Mouse (Mus musculus) MEL (cell line): Measurements from ENCODE around the gene Cdk5. TPM values are rescaled to one million over a fixed set of nuclear protein-coding genes. Genes with fewer than 3 reads are reported as not detected.

Experiments used
- DNase-seq: peaks from one replicate; pipeline ENCODE4 v3.0.0; 2011; ENCODE audit warnings: low read depth, low spot score
- H3K27ac ChIP-seq: 2 replicates; pipeline ENCODE4 v1.5.1; 2012; ENCODE audit warnings: low read depth, mild to moderate bottlenecking, control low read depth, low read length, moderate library complexity; ENCODE audit not compliant: control insufficient read depth
- H3K27me3 ChIP-seq, 2 experiments: fragments of 150-350 bp in 1 of 2; sonication (generic) in 1 of 2; 2 replicates each; pipeline ENCODE4 v1.6.1; 2012; ENCODE audit warnings: low read length in 2 of 2, mild to moderate bottlenecking in 2 of 2, improper control_type of control experiment in 1 of 2, moderate library complexity in 1 of 2; ENCODE audit not compliant: insufficient read depth in 2 of 2, control insufficient read depth in 1 of 2
- H3K36me3 ChIP-seq, 2 experiments: 2 replicates each; pipeline ENCODE4 v1.6.1; 2012 to 2014; ENCODE audit warnings: low read length in 2 of 2, improper control_type of control experiment in 1 of 2, inconsistent platforms in 1 of 2, mild to moderate bottlenecking in 1 of 2; ENCODE audit not compliant: insufficient read depth in 2 of 2, control insufficient read depth in 1 of 2
- H3K4me1 ChIP-seq, 2 experiments: fragments of 150-350 bp in 1 of 2; sonication (generic) in 1 of 2; 2 replicates each; pipeline ENCODE4 v1.6.1; 2012; ENCODE audit warnings: low read length in 2 of 2, improper control_type of control experiment in 1 of 2, mild to moderate bottlenecking in 1 of 2; ENCODE audit not compliant: insufficient read depth in 2 of 2, control insufficient read depth in 1 of 2
- H3K4me3 ChIP-seq, 2 experiments: fragments of 150-350 bp in 1 of 2; sonication (generic) in 1 of 2; 2 replicates each; pipeline ENCODE4 v1.5.1; 2012; ENCODE audit warnings: low read depth in 2 of 2, low read length in 2 of 2, mild to moderate bottlenecking in 2 of 2, moderate library complexity in 2 of 2, control low read depth in 1 of 2, improper control_type of control experiment in 1 of 2; ENCODE audit not compliant: control insufficient read depth in 1 of 2, insufficient read depth in 1 of 2
- H3K79me2 ChIP-seq: 2 replicates; pipeline ENCODE4 v1.6.1; 2012; ENCODE audit warnings: mild to moderate bottlenecking, low read length, moderate library complexity; ENCODE audit not compliant: control insufficient read depth, poor library complexity, insufficient read depth
- H3K9ac ChIP-seq: 2 replicates; pipeline ENCODE4 v1.6.1; 2012; ENCODE audit warnings: low read depth, mild to moderate bottlenecking, control low read depth, low read length, moderate library complexity; ENCODE audit not compliant: control insufficient read depth, poor library complexity, severe bottlenecking
- H3K9me3 ChIP-seq: fragments of 150-350 bp; sonication (generic); replicated peaks from 2 replicates; pipeline ENCODE4 v1.6.1; 2012; ENCODE audit warnings: mild to moderate bottlenecking, low read length, improper control_type of control experiment, moderate library complexity; ENCODE audit not compliant: insufficient read depth
- BHLHE40 ChIP-seq: IDR thresholded peaks from 2 replicates; pipeline ENCODE4 v1.6.1; 2012; ENCODE audit warnings: low read depth, mild to moderate bottlenecking, inconsistent platforms, low read length, improper control_type of control experiment, borderline replicate concordance
- CTCF ChIP-seq, 3 experiments: IDR thresholded peaks in 2 of 3; conservative IDR thresholded peaks in 1 of 3; 2 replicates each; pipeline ENCODE4 v1.5.1; 2011 to 2012; ENCODE audit warnings: low read length in 3 of 3, low read depth in 2 of 3, mild to moderate bottlenecking in 2 of 3, improper control_type of control experiment in 1 of 3, inconsistent platforms in 1 of 3, mixed read lengths in 1 of 3, moderate library complexity in 1 of 3; ENCODE audit not compliant: control insufficient read depth in 1 of 3, insufficient read depth in 1 of 3, poor library complexity in 1 of 3, severe bottlenecking in 1 of 3
- E2F4 ChIP-seq: IDR thresholded peaks from 2 replicates; pipeline ENCODE4 v1.6.1; 2011; ENCODE audit warnings: low read depth, low read length, improper control_type of control experiment, borderline replicate concordance
- ELF1 ChIP-seq: IDR thresholded peaks from 2 replicates; pipeline ENCODE4 v1.6.1; 2014; ENCODE audit warnings: low read depth, mild to moderate bottlenecking, inconsistent platforms, low read length, improper control_type of control experiment, moderate library complexity
- EP300 ChIP-seq, 2 experiments: IDR thresholded peaks; 2 replicates each; pipeline ENCODE4 v1.6.1; 2011; ENCODE audit warnings: improper control_type of control experiment in 2 of 2, low read length in 2 of 2, low read depth in 1 of 2, mild to moderate bottlenecking in 1 of 2
- GATA1 ChIP-seq: IDR thresholded peaks from 2 replicates; pipeline ENCODE4 v1.6.1; 2011; ENCODE audit warnings: low read depth, low read length, improper control_type of control experiment
- JUND ChIP-seq: IDR thresholded peaks from 2 replicates; pipeline ENCODE4 v1.6.1; 2011; ENCODE audit warnings: low read depth, mild to moderate bottlenecking, improper control_type of control experiment, low read length
- MAFK ChIP-seq: IDR thresholded peaks from 2 replicates; pipeline ENCODE4 v1.6.1; 2011; ENCODE audit warnings: low read depth, mild to moderate bottlenecking, low read length, improper control_type of control experiment, borderline replicate concordance
- MAX ChIP-seq: IDR thresholded peaks from 2 replicates; pipeline ENCODE4 v1.6.1; 2011; ENCODE audit warnings: low read length, improper control_type of control experiment
- MEF2A ChIP-seq: IDR thresholded peaks from 2 replicates; pipeline ENCODE4 v1.6.1; 2014; ENCODE audit warnings: low read depth, mild to moderate bottlenecking, inconsistent platforms, low read length, improper control_type of control experiment; ENCODE audit not compliant: poor library complexity, insufficient replicate concordance, severe bottlenecking; ENCODE audit errors: extremely low read depth
- MXI1 ChIP-seq: IDR thresholded peaks from 2 replicates; pipeline ENCODE4 v1.6.1; 2011; ENCODE audit warnings: mild to moderate bottlenecking, low read depth, low read length, improper control_type of control experiment
- MYC ChIP-seq: IDR thresholded peaks from 2 replicates; pipeline ENCODE4 v1.6.1; 2011; ENCODE audit warnings: low read depth, mild to moderate bottlenecking, low read length, improper control_type of control experiment, moderate library complexity
- NELFE ChIP-seq: IDR thresholded peaks from 2 replicates; pipeline ENCODE4 v1.6.1; 2011; ENCODE audit warnings: low read depth, low read length, improper control_type of control experiment
- NRF1 ChIP-seq: IDR thresholded peaks from 2 replicates; pipeline ENCODE4 v1.6.1; 2014; ENCODE audit warnings: low read depth, mild to moderate bottlenecking, inconsistent platforms, low read length, improper control_type of control experiment, moderate library complexity; ENCODE audit not compliant: poor library complexity, insufficient read depth, severe bottlenecking
- POLR2A ChIP-seq, 2 experiments: IDR thresholded peaks; 2 replicates each; pipeline ENCODE4 v1.6.1; 2011 to 2012; ENCODE audit warnings: low read length in 2 of 2, mild to moderate bottlenecking in 2 of 2, control low read depth in 1 of 2, improper control_type of control experiment in 1 of 2, low read depth in 1 of 2, moderate library complexity in 1 of 2; ENCODE audit not compliant: control insufficient read depth in 1 of 2, insufficient read depth in 1 of 2, poor library complexity in 1 of 2
- POLR2AphosphoS2 ChIP-seq: IDR thresholded peaks from 2 replicates; pipeline ENCODE4 v1.6.1; 2011; ENCODE audit warnings: low read length, improper control_type of control experiment
- POLR2AphosphoS5 ChIP-seq: IDR thresholded peaks from 2 replicates; pipeline ENCODE4 v1.6.1; 2012; ENCODE audit warnings: low read depth, borderline replicate concordance, mild to moderate bottlenecking, inconsistent platforms, low read length, moderate library complexity, mixed read lengths
- RCOR1 ChIP-seq: IDR thresholded peaks from 2 replicates; pipeline ENCODE4 v1.6.1; 2012; ENCODE audit warnings: low read depth, mild to moderate bottlenecking, inconsistent platforms, low read length, improper control_type of control experiment
- SIN3A ChIP-seq: IDR thresholded peaks from 2 replicates; pipeline ENCODE4 v1.6.1; 2012; ENCODE audit warnings: low read length, improper control_type of control experiment, inconsistent platforms
- SMC3 ChIP-seq: IDR thresholded peaks from 2 replicates; pipeline ENCODE4 v1.6.1; 2011; ENCODE audit warnings: low read depth, low read length, improper control_type of control experiment
- TAL1 ChIP-seq: IDR thresholded peaks from 2 replicates; pipeline ENCODE4 v1.6.1; 2012; ENCODE audit warnings: mild to moderate bottlenecking, inconsistent platforms, low read length, moderate library complexity, mixed read lengths
- TBP ChIP-seq: IDR thresholded peaks from 2 replicates; pipeline ENCODE4 v1.8.0; 2011; ENCODE audit warnings: low read depth, low read length, improper control_type of control experiment
- TCF12 ChIP-seq: IDR thresholded peaks from 2 replicates; pipeline ENCODE4 v1.6.1; 2014; ENCODE audit warnings: low read depth, mild to moderate bottlenecking, inconsistent platforms, low read length, improper control_type of control experiment, moderate library complexity
- UBTF ChIP-seq: IDR thresholded peaks from 2 replicates; pipeline ENCODE4 v1.6.1; 2012; ENCODE audit warnings: low read depth, mild to moderate bottlenecking, inconsistent platforms, low read length, improper control_type of control experiment, moderate library complexity, borderline replicate concordance; ENCODE audit not compliant: insufficient read depth
- USF1 ChIP-seq: IDR thresholded peaks from 2 replicates; pipeline ENCODE4 v1.6.1; 2014; ENCODE audit warnings: low read depth, mild to moderate bottlenecking, inconsistent platforms, low read length, improper control_type of control experiment, moderate library complexity
- ZKSCAN1 ChIP-seq: IDR thresholded peaks from 2 replicates; pipeline ENCODE4 v1.6.1; 2012; ENCODE audit warnings: low read depth, mild to moderate bottlenecking, inconsistent platforms, low read length, improper control_type of control experiment, moderate library complexity
- ZNF384 ChIP-seq: IDR thresholded peaks from 2 replicates; pipeline ENCODE4 v1.6.1; 2012; ENCODE audit warnings: low read depth, mild to moderate bottlenecking, inconsistent platforms, low read length, improper control_type of control experiment
- polyA plus RNA-seq, 2 experiments: library from polyadenylated mRNA; stranded (reverse) in 1 of 2; unstranded in 1 of 2; fragments of >175 nt in 1 of 2; fragments of >200 nt in 1 of 2; gene quantifications; 2 replicates each; pipeline versions ENCODE4 v1.2.1 to v1.2.4; 2012; ENCODE audit warnings: low replicate concordance in 2 of 2, low read depth in 1 of 2; ENCODE audit not compliant: insufficient read length in 2 of 2, insufficient read depth in 1 of 2, missing spikeins in 1 of 2
- total RNA-seq: library from RNA; depleted of rRNA; stranded (reverse); fragments of 300-350 nt; gene quantifications from 2 replicates; pipeline ENCODE4 v1.2.3, GENCODE M21; 2012

The Cdk5 gene
- total and polyA plus RNA-seq, 3 experiments: 24.8 to 82.6 TPM; not detected in 1

DNA sequence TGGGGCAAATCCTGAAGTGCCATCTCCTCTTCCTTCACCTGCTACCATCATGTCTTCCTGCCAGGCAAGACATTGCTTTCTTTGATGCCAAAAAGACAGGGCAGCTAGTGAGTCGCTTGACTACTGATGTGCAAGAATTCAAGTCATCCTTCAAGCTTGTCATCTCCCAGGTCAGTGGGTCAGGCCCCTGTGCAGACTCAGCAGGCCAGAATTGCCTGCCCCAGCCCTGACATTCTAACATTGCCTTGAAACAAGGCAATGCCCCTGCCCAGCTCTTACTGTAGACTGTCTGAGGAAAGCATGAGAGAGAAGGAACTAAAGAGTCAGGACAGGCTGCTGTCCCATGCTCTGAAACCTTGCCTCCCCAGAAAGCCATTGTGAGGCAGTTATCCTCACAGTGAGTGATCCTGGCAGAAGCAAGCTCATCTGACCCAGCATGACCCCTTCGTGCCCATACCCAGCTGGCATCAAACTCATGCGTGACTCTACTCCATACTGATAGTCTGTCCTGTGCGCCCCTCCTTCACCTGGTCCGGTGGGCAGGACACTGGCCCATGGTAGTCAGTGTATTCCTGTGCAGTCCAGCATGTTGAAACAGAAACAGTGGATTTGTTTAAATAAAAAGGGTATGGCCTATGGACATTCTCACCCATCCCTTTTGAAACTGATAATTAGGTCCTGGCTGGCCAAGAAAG is 22.3 kb downstream of the Cdk5 start:
- no peak for DNase-seq
- Histone ChIP-seq H3K36me3 (peaks cover 2 to 24% of the 10 kb centered on the region in 2 experiments; a peak in 3 of 4 replicates), H3K9ac (no peak overlapping the region), H3K9me3 (no peaks in the 10 kb centered on the region), H3K4me3 (no peak overlapping the region), H3K27me3 (no peaks in the 10 kb centered on the region), H3K79me2 (no peaks in the 10 kb centered on the region), H3K27ac (no peak overlapping the region), H3K4me1 (peaks cover 21 to 24% of the 10 kb centered on the region in 2 experiments)
- TF ChIP-seq UBTF: no peak
- TF ChIP-seq ZNF384: no peak
- no peak for TF ChIP-seq SMC3
- TF ChIP-seq JUND: no peak
- no peak for TF ChIP-seq E2F4
- no peak for TF ChIP-seq POLR2AphosphoS5
- TF ChIP-seq TCF12: no peak
- TF ChIP-seq ELF1: no peak
- TF ChIP-seq POLR2A (IDR thresholded peaks at IDR 0.05; ENCODE audit: control insufficient read depth in 1 of 2, insufficient read depth in 1 of 2, low read depth in 1 of 2, low read length in 2 of 2, poor library complexity in 1 of 2): no peak
- TF ChIP-seq RCOR1: no peak
- no peak for TF ChIP-seq MYC
- no peak for TF ChIP-seq POLR2AphosphoS2
- no peak for TF ChIP-seq CTCF (IDR thresholded peaks at IDR 0.05 in 2 of 3, conservative IDR thresholded peaks at IDR 0.05 in 1 of 3; ENCODE audit: control insufficient read depth in 1 of 3, insufficient read depth in 1 of 3, low read depth in 2 of 3, low read length in 3 of 3, poor library complexity in 1 of 3, severe bottlenecking in 1 of 3)
- TF ChIP-seq NRF1: no peak
- no peak for TF ChIP-seq MAX
- TF ChIP-seq MEF2A: no peak
- no peak for TF ChIP-seq SIN3A
- no peak for TF ChIP-seq USF1
- TF ChIP-seq BHLHE40: no peak

DNA sequence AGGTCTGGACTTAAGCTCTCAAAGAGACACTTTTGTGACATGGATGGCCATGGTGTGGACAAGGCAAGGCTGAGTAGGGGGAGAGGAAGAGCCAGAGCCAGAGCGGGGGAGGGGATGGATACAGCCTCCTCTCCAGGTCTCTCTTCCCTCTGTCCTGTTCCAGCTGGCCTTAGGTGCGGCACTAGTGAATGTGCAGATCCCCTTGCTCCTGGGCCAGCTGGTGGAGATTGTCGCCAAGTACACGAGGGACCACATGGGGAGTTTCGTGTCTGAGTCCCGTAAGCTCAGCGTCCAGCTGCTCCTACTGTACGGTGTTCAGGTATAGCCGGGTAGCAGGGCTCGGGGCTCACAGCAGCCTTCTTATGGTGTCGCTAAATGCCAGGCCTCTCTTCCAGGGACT is 23.0 kb downstream of the Cdk5 start:
- DNase-seq: no peak
- Histone ChIP-seq H3K4me1 (peaks cover 19 to 20% of the 10 kb centered on the region in 2 experiments), H3K9ac (no peak overlapping the region), H3K36me3 (peaks cover 2 to 21% of the 10 kb centered on the region in 2 experiments; a peak in 3 of 4 replicates), H3K9me3 (no peaks in the 10 kb centered on the region), H3K27me3 (no peaks in the 10 kb centered on the region), H3K27ac (no peak overlapping the region), H3K79me2 (no peaks in the 10 kb centered on the region), H3K4me3 (no peak overlapping the region)
- TF ChIP-seq SMC3 (no peak), ELF1 (no peak), POLR2AphosphoS2 (no peak), ZKSCAN1 (no peak), MXI1 (no peak), E2F4 (no peak), GATA1 (no peak), TBP (no peak), MAX (no peak), NELFE (no peak), MAFK (no peak), SIN3A (no peak), MYC (no peak), EP300 (IDR thresholded peaks at IDR 0.05; ENCODE audit: low read depth in 1 of 2, low read length in 2 of 2) (no peak), TAL1 (no peak), CTCF (IDR thresholded peaks at IDR 0.05 in 2 of 3, conservative IDR thresholded peaks at IDR 0.05 in 1 of 3; ENCODE audit: control insufficient read depth in 1 of 3, insufficient read depth in 1 of 3, low read depth in 2 of 3, low read length in 3 of 3, poor library complexity in 1 of 3, severe bottlenecking in 1 of 3) (no peak)
